Mouse (Mus musculus) forebrain, postnatal 0 days (tissue): ENCODE results near the gene Snap25. TPM values are rescaled to one million over a fixed set of nuclear protein-coding genes. Genes with fewer than 3 reads are reported as not detected.

Experiments used
- ATAC-seq: fragments of 200-750 bp; cut with Nextera tagmentation; 2 replicates; pipeline ENCODE4 v1.8.0; 2017; ENCODE audit warnings: mild to moderate bottlenecking, moderate library complexity
- DNase-seq: peaks from one replicate; pipeline ENCODE4 v3.0.0-alpha.2; 2015
- H3K27ac ChIP-seq: fragments of 300-500 bp; sonication (generic); 2 replicates; pipeline ENCODE4 v1.5.1; 2014; ENCODE audit warnings: low read depth, mild to moderate bottlenecking, antibody characterized with exemption, low read length, moderate library complexity, mixed read lengths
- H3K27me3 ChIP-seq: fragments of 300-500 bp; sonication (generic); 2 replicates; pipeline ENCODE4 v1.6.1; 2014; ENCODE audit warnings: mild to moderate bottlenecking, low read length, mixed read lengths; ENCODE audit not compliant: insufficient read depth
- H3K36me3 ChIP-seq: fragments of 300-500 bp; sonication (generic); 2 replicates; pipeline ENCODE4 v1.6.1; 2014; ENCODE audit warnings: mild to moderate bottlenecking, moderate library complexity; ENCODE audit not compliant: insufficient read depth
- H3K4me1 ChIP-seq: fragments of 300-500 bp; sonication (generic); 2 replicates; pipeline ENCODE4 v1.6.1; 2014; ENCODE audit warnings: antibody characterized with exemption; ENCODE audit not compliant: insufficient read depth
- H3K4me2 ChIP-seq: fragments of 300-500 bp; sonication (generic); 2 replicates; pipeline ENCODE4 v1.6.1; 2014; ENCODE audit warnings: low read depth, mild to moderate bottlenecking, moderate library complexity
- H3K4me3 ChIP-seq: fragments of 300-500 bp; sonication (generic); 2 replicates; pipeline ENCODE4 v1.5.1; 2014; ENCODE audit warnings: low read depth, low read length, mixed read lengths
- H3K9ac ChIP-seq: fragments of 300-500 bp; sonication (generic); 2 replicates; pipeline ENCODE4 v1.6.1; 2014; ENCODE audit warnings: mild to moderate bottlenecking
- H3K9me3 ChIP-seq: fragments of 300-500 bp; sonication (generic); 2 replicates; pipeline ENCODE4 v1.6.1; 2016; ENCODE audit warnings: low read length
- CTCF ChIP-seq: sonication (generic); IDR thresholded peaks from 2 replicates; pipeline ENCODE4 v1.5.1; 2016; ENCODE audit warnings: antibody characterized with exemption, control low read depth, low read depth
- WGBS: fragments of 180-500 bp; shearing (Covaris S2); extraction: QIAGEN DNeasy Blood & Tissue Kit; methylation state at CpG from one replicate; pipeline ENCODE4 v1.1.7; 2014; 5-methylcytosine and 5-hydroxymethylcytosine counted together
- polyA plus RNA-seq: library from polyadenylated mRNA; unstranded; fragments of >200 nt; fragmentation: Nextera tagmentation; extraction: Ambion mirVana; gene quantifications from 2 replicates; pipeline ENCODE4 v1.2.1, GENCODE M21; 2015
- total RNA-seq: library from RNA; depleted of rRNA; stranded (reverse); fragments of >200 nt; gene quantifications from 2 replicates; pipeline ENCODE4 v1.2.3, GENCODE M21; 2014

Snap25 gene
- total and polyA plus RNA-seq, 2 experiments from 2014 or later: 244 to 278 TPM

GRCm38 (mm10) chr2:136714008-136714411 lies 757 bp downstream of the Snap25 start:
- DNase-seq (peak; percentile 64), ATAC-seq (peak; percentile 49)
- H3K27ac ChIP-seq: peak overlapping the region; percentile 91
- WGBS: 2% methylated on average over 22 of the region's 22 CpGs
- H3K9me3 ChIP-seq: no peaks in the 10 kb centered on the region
- H3K4me3 ChIP-seq: peak overlapping the region; percentile 88
- peak overlapping the region; percentile 62 for H3K4me2 ChIP-seq
- no peaks in the 10 kb centered on the region for H3K27me3 ChIP-seq
- H3K4me1 ChIP-seq: peaks cover 5% of the 10 kb centered on the region
- peak overlapping the region; percentile 74 for H3K9ac ChIP-seq
- no peak for TF ChIP-seq CTCF
- no peaks in the 10 kb centered on the region for H3K36me3 ChIP-seq

GRCm38 (mm10) chr2:136715531-136715930 lies 2.3 kb downstream of the Snap25 start:
- TF ChIP-seq CTCF: no peak
- Histone ChIP-seq H3K27ac (no peak overlapping the region), H3K9ac (no peak overlapping the region), H3K4me3 (peak overlapping the region; percentile 88), H3K27me3 (no peaks in the 10 kb centered on the region), H3K9me3 (no peaks in the 10 kb centered on the region), H3K36me3 (no peaks in the 10 kb centered on the region), H3K4me2 (peak overlapping the region; percentile 62), H3K4me1 (peaks cover 5% of the 10 kb centered on the region)
- DNase-seq: peak; percentile 26
- WGBS: 55% methylated on average over 5 of the region's 5 CpGs
- no peak for ATAC-seq

DNA sequence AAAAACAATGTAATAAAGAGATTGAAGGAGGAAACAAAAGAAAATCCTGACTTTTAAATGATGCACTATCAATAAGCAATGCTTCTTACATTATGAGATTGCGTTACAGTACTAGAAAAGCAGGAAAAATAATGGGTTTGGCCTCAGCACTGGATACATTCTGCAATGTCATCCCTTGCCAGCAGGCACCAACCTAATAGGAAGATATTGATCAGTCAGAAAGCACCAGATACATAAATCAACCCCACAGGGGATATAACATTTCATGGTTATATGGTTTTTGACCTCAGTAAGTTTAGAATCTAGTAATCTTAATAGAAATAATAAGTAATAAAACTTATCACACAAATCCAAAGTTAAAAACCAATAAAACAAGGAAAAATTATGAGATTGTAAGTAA lies 3.1 kb downstream of the Snap25 start:
- no peak for TF ChIP-seq CTCF
- no peak for DNase-seq
- Histone ChIP-seq H3K4me1 (peaks cover 5% of the 10 kb centered on the region), H3K4me2 (peak overlapping the region; percentile 62), H3K27me3 (no peaks in the 10 kb centered on the region), H3K27ac (no peak overlapping the region), H3K36me3 (no peaks in the 10 kb centered on the region), H3K9ac (no peak overlapping the region), H3K4me3 (peak overlapping the region; percentile 88; the same call in 1 of the 2 replicates), H3K9me3 (no peaks in the 10 kb centered on the region)
- WGBS: 73% methylated on average over 1 of the region's 1 CpGs
- no peak for ATAC-seq

DNA sequence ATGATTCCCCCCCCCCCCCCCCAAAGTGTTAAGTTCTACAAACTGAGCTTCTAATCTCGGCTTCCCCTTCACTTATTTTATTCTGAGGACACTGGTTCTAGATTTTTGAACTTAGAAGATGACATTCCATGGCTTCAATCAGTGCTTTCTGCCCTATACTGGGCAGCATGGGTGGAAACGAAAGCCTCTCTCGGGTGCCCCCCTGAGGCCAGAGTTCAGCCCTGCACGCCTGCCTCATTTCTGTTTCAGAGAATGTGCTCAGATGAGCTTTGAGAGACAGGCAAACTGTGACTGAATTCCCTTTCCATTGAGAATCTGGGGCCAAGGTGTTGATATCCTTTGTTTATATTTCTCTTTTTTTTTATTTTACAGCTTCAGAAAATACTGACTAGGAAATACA lies 7.0 kb downstream of the Snap25 start:
- 33% methylated on average over 4 of the region's 4 CpGs for WGBS
- Histone ChIP-seq H3K36me3 (no peaks in the 10 kb centered on the region), H3K9ac (no peak overlapping the region), H3K27me3 (no peaks in the 10 kb centered on the region), H3K4me2 (no peak overlapping the region), H3K9me3 (no peaks in the 10 kb centered on the region), H3K4me1 (no peaks in the 10 kb centered on the region), H3K4me3 (no peak overlapping the region), H3K27ac (no peak overlapping the region)
- ATAC-seq: no peak
- TF ChIP-seq CTCF: peak; percentile 47
- DNase-seq: no peak

DNA sequence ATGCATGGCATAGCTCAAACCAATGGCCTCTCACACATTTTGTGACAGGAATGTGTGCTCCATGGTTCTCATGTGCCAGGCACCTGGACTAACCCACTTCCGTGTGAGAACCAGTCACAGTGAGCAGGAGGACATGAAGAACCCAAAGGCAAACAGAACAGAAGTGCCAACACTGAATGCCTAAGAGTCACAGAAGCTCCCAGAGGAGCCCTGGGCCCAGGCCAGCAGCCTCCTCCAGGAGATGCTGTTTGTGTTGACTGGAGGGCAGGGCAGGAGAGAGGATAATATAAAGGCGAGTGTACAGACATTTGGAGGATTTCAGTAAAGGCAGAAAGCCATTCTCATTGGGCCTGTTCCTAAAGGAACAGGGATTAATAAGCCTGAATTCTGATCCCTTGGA lies 25.0 kb downstream of the Snap25 start:
- H3K9ac ChIP-seq: no peak overlapping the region
- no peaks in the 10 kb centered on the region for H3K4me1 ChIP-seq
- no peaks in the 10 kb centered on the region for H3K36me3 ChIP-seq
- 0 out of 2 replicates have a peak, but pooled peaks cover 3% of the 10 kb centered on the region for H3K9me3 ChIP-seq
- no peak for TF ChIP-seq CTCF
- H3K4me2 ChIP-seq: no peak overlapping the region
- no peak overlapping the region for H3K27ac ChIP-seq
- H3K27me3 ChIP-seq: no peaks in the 10 kb centered on the region
- no peak for ATAC-seq
- no peak for DNase-seq
- WGBS: 78% methylated on average over 2 of the region's 2 CpGs
- no peak overlapping the region for H3K4me3 ChIP-seq

GRCm38 (mm10) chr2:136742230-136742629 lies 29.0 kb downstream of the Snap25 start:
- DNase-seq (no peak), ATAC-seq (no peak)
- Histone ChIP-seq H3K4me2 (no peak overlapping the region), H3K36me3 (no peaks in the 10 kb centered on the region), H3K27me3 (no peaks in the 10 kb centered on the region), H3K4me1 (no peaks in the 10 kb centered on the region), H3K27ac (no peak overlapping the region), H3K9ac (no peak overlapping the region), H3K4me3 (no peak overlapping the region), H3K9me3 (no peaks in the 10 kb centered on the region)
- WGBS: 77% methylated on average over 2 of the region's 2 CpGs
- TF ChIP-seq CTCF: no peak

DNA sequence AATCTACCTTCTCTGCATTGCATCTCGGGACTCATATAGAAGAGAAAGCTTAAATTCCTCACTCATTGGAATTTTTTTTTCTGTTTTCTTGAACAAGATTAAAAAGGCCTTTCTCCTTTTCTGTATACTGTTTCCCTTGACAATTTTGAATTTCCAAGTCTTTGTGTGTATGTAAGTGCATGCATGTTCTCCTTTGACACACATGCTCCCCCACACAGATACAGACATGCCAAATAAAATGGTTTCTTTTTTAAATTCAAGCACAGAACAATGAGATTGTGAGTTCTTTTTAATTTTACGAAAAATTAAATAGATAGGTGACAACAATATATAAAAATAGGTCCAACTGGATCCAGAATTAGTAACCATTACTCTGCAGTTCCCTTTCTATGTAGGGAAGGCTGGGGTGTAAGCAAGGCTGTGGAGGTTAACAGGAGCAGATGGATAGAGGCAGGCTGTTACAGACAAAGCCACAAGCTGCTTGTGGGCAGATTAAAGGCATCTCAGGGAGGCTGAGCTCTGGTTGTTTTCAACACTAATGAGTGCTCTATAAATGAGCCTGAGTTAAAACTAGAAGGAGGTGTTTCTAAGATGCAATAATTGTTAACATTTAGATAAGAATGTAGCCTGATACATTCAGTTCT lies 31.6 kb downstream of the Snap25 start:
- peak; percentile 78 for ATAC-seq
- no peaks in the 10 kb centered on the region for H3K27me3 ChIP-seq
- 0 out of 2 replicates have a peak overlapping the region, but pooled peaks have one; percentile 30 for H3K27ac ChIP-seq
- 52% methylated on average over 2 of the region's 2 CpGs for WGBS
- no peaks in the 10 kb centered on the region for H3K4me1 ChIP-seq
- H3K4me3 ChIP-seq: no peak overlapping the region
- H3K9me3 ChIP-seq: no peaks in the 10 kb centered on the region
- H3K36me3 ChIP-seq: no peaks in the 10 kb centered on the region
- TF ChIP-seq CTCF: no peak
- peak overlapping the region; percentile 6; the same call in 1 of the 2 replicates for H3K9ac ChIP-seq
- H3K4me2 ChIP-seq: no peak overlapping the region
- peak; percentile 45 for DNase-seq
